Mouse (Mus musculus) E14TG2a.4 (cell line): ENCODE data around the gene Arl2.

Source experiments
- CTCF ChIP-seq: conservative IDR thresholded peaks from 2 replicates; pipeline ENCODE4 v1.5.1; 2014; ENCODE audit warnings: low read length
- NANOG ChIP-seq: IDR thresholded peaks from 2 replicates; pipeline ENCODE4 v1.6.1; 2014; ENCODE audit warnings: borderline replicate concordance, low read length, mixed read lengths
- POU5F1 ChIP-seq: IDR thresholded peaks from 2 replicates; pipeline ENCODE4 v1.6.1; 2014; ENCODE audit warnings: low read length, borderline replicate concordance

- TF ChIP-seq CTCF = peak; percentile 62
- TF ChIP-seq POU5F1 = no peak
- no peak for TF ChIP-seq NANOG
Observed at GRCm38 (mm10) chr19:6141394-6141749, at the start of gene Arl2.
